Mouse (Mus musculus) testis, postnatal 14 days (tissue): ENCODE measurements around the gene Elp4.

Experiments
- DNase-seq: peaks from one replicate; pipeline ENCODE4 v3.0.0; 2021; ENCODE audit warnings: low spot score

Elp4 gene

DNA sequence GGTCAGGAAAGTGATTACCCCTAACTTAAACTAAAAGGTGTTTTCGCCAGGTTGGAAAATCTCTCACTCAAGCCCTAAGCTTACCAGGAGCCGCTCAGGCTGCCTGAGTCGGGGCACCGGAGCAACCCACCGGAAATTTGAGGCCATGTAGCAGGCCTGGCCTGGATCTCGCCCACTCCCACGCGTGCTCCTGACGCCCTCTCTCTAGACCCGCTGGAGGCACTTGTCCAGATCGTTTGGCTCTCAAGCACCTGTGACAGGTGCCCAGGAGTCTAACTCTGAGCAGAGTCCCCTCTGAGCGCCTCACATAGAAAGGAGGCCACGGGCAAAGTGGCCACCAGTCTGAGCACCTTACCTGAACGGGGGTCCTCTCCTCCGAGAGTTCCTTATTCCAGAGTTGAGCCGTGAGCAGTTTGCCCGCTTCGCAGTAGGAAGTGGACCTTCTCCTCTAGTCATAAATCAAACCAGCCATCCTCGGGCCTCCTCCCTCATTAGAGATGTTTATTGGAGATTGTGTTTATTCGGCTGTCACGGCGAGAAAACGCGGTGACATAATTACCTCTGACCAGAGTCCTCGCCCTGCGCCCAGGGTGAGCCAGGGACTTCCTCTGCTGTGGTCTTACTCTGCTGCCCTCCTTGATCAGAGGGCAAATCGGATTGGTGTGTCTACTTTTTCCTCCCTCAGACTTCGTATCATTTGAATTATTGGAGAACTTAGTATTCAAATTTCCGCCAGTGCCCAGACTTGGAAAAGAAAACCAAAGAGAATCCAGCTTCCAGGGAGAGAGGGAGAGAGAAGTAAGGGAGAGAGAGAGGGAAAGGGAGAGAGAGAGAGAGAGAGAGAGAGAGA is 234.3 kb downstream of the Elp4 start:
- DNase-seq: no peak

DNA sequence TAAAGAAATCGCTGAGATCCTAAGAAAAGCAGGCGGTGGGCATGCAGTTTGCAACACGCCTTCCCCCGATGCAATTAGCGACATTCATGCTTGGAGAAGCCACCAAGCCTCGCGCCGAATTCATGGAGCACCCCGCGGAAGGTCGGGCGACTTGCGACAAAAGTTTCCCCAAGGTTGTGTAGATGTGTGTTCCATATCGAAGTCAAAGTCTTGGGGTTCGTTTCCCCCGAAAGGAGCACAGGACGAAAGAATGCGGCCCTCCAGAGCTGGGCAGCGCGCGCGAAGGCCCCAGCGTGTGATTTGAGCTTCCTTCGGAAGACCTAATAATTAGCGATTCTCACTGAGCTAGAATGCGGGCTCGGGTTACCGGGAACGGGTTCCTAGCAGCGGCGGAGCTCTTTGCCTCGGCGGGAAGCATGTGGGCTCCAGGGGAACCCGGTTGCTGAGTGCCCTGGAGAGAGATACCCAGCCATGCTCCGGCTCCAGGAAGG is 234.9 kb downstream of the Elp4 start:
- no peak for DNase-seq

- DNase-seq: no peak
These were observed 235.8 kb downstream of the Elp4 start, which contains the start of gene Pax6 for GRCm38 (mm10) chr2:105668271-105669270. Gene Pax6 (plus strand): TSS chr2:105668900.

- DNase-seq: no peak
These were observed 236.8 kb downstream of the Elp4 start for GRCm38 (mm10) chr2:105667626-105667950.

GRCm38 (mm10) chr2:105666763-105667625 is 237.4 kb downstream of the Elp4 start:
- DNase-seq: no peak

- no peak for DNase-seq
These were observed 238.0 kb downstream of the Elp4 start for GRCm38 (mm10) chr2:105666331-105666730.

GRCm38 (mm10) chr2:105665491-105666250 is 238.7 kb downstream of the Elp4 start:
- DNase-seq: no peak

GRCm38 (mm10) chr2:105664996-105665395 is 239.4 kb downstream of the Elp4 start:
- no peak for DNase-seq

DNA sequence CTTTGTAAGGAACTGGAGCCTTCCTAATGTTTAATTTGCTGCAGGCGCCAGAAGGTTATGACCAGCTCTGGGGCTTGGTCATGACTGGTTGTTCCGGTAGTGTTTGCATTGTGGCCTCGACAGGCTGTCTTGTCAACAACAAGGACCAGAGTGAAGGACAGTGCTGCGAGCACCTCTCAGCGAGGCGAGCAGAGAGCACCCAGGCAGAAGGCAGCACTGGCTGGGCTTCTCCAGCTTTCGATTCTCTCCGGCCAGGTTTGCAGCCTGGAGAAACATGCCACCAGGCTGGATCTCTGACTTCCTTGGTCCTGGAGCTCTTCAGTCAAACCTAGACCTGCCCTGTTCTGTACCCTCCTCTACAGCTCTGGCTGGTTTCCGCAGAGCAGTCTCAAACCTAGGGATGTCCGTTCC is 241.3 kb downstream of the Elp4 start:
- DNase-seq: no peak

- no peak for DNase-seq
These were observed 241.8 kb downstream of the Elp4 start for GRCm38 (mm10) chr2:105662606-105663005.

- no peak for DNase-seq
These were observed 242.2 kb downstream of the Elp4 start for GRCm38 (mm10) chr2:105662121-105662520.

GRCm38 (mm10) chr2:105661623-105662066 is 242.7 kb downstream of the Elp4 start:
- DNase-seq: no peak

GRCm38 (mm10) chr2:105660874-105661622 is 243.3 kb downstream of the Elp4 start:
- DNase-seq: no peak

GRCm38 (mm10) chr2:105659926-105660873 is 244.2 kb downstream of the Elp4 start:
- DNase-seq: no peak

DNA sequence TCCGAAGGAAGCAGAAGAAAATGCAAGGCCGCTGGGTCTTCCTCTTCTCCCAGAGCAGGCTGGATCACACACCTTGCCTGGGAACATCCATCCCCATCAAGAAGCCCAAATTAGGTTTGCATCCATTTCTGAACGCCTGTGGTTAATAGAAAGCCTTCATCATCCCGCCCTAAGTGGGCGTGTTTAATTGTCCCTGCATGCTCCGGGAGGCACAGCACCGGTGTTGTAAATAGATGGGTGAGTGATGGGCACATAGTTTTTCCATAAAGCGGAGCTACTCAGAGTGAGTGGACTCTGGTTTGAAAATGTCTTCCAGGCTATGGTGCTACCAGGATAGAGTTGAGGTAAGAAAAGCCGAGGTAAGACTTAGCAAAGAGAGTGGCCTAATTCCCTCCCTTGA is 245.0 kb downstream of the Elp4 start:
- no peak for DNase-seq

- DNase-seq: no peak
These were observed 247.9 kb downstream of the Elp4 start for GRCm38 (mm10) chr2:105656456-105656855.
